Mouse (Mus musculus) MEL (cell line): ENCODE results near the gene Fut2. TPM values are rescaled to one million over a fixed set of nuclear protein-coding genes. Genes with fewer than 3 reads are reported as not detected.

Experiments
- DNase-seq: peaks from one replicate; pipeline ENCODE4 v3.0.0; 2011; ENCODE audit warnings: low read depth, low spot score
- H3K27ac ChIP-seq: 2 replicates; pipeline ENCODE4 v1.5.1; 2012; ENCODE audit warnings: low read depth, mild to moderate bottlenecking, control low read depth, low read length, moderate library complexity; ENCODE audit not compliant: control insufficient read depth
- H3K27me3 ChIP-seq, 2 experiments: fragments of 150-350 bp in 1 of 2; sonication (generic) in 1 of 2; 2 replicates each; pipeline ENCODE4 v1.6.1; 2012; ENCODE audit warnings: low read length in 2 of 2, mild to moderate bottlenecking in 2 of 2, improper control_type of control experiment in 1 of 2, moderate library complexity in 1 of 2; ENCODE audit not compliant: insufficient read depth in 2 of 2, control insufficient read depth in 1 of 2
- H3K36me3 ChIP-seq, 2 experiments: 2 replicates each; pipeline ENCODE4 v1.6.1; 2012 to 2014; ENCODE audit warnings: low read length in 2 of 2, improper control_type of control experiment in 1 of 2, inconsistent platforms in 1 of 2, mild to moderate bottlenecking in 1 of 2; ENCODE audit not compliant: insufficient read depth in 2 of 2, control insufficient read depth in 1 of 2
- H3K4me1 ChIP-seq, 2 experiments: fragments of 150-350 bp in 1 of 2; sonication (generic) in 1 of 2; 2 replicates each; pipeline ENCODE4 v1.6.1; 2012; ENCODE audit warnings: low read length in 2 of 2, improper control_type of control experiment in 1 of 2, mild to moderate bottlenecking in 1 of 2; ENCODE audit not compliant: insufficient read depth in 2 of 2, control insufficient read depth in 1 of 2
- H3K4me3 ChIP-seq, 2 experiments: fragments of 150-350 bp in 1 of 2; sonication (generic) in 1 of 2; 2 replicates each; pipeline ENCODE4 v1.5.1; 2012; ENCODE audit warnings: low read depth in 2 of 2, low read length in 2 of 2, mild to moderate bottlenecking in 2 of 2, moderate library complexity in 2 of 2, control low read depth in 1 of 2, improper control_type of control experiment in 1 of 2; ENCODE audit not compliant: control insufficient read depth in 1 of 2, insufficient read depth in 1 of 2
- H3K79me2 ChIP-seq: 2 replicates; pipeline ENCODE4 v1.6.1; 2012; ENCODE audit warnings: mild to moderate bottlenecking, low read length, moderate library complexity; ENCODE audit not compliant: control insufficient read depth, poor library complexity, insufficient read depth
- H3K9ac ChIP-seq: 2 replicates; pipeline ENCODE4 v1.6.1; 2012; ENCODE audit warnings: low read depth, mild to moderate bottlenecking, control low read depth, low read length, moderate library complexity; ENCODE audit not compliant: control insufficient read depth, poor library complexity, severe bottlenecking
- H3K9me3 ChIP-seq: fragments of 150-350 bp; sonication (generic); replicated peaks from 2 replicates; pipeline ENCODE4 v1.6.1; 2012; ENCODE audit warnings: mild to moderate bottlenecking, low read length, improper control_type of control experiment, moderate library complexity; ENCODE audit not compliant: insufficient read depth
- BHLHE40 ChIP-seq: IDR thresholded peaks from 2 replicates; pipeline ENCODE4 v1.6.1; 2012; ENCODE audit warnings: low read depth, mild to moderate bottlenecking, inconsistent platforms, low read length, improper control_type of control experiment, borderline replicate concordance
- CHD1 ChIP-seq: IDR thresholded peaks from 2 replicates; pipeline ENCODE4 v1.6.1; 2012; ENCODE audit warnings: low read depth, mild to moderate bottlenecking, inconsistent platforms, low read length, improper control_type of control experiment
- ELF1 ChIP-seq: IDR thresholded peaks from 2 replicates; pipeline ENCODE4 v1.6.1; 2014; ENCODE audit warnings: low read depth, mild to moderate bottlenecking, inconsistent platforms, low read length, improper control_type of control experiment, moderate library complexity
- ETS1 ChIP-seq: IDR thresholded peaks from 2 replicates; pipeline ENCODE4 v1.6.1; 2012; ENCODE audit warnings: low read depth, mild to moderate bottlenecking, inconsistent platforms, low read length, improper control_type of control experiment, moderate library complexity
- HCFC1 ChIP-seq: IDR thresholded peaks from 2 replicates; pipeline ENCODE4 v1.6.1; 2012; ENCODE audit warnings: low read depth, mild to moderate bottlenecking, inconsistent platforms, low read length, improper control_type of control experiment, moderate library complexity
- JUND ChIP-seq: IDR thresholded peaks from 2 replicates; pipeline ENCODE4 v1.6.1; 2011; ENCODE audit warnings: low read depth, mild to moderate bottlenecking, improper control_type of control experiment, low read length
- KAT2A ChIP-seq: conservative IDR thresholded peaks from 2 replicates; pipeline ENCODE4 v1.6.1; 2012; ENCODE audit warnings: low read depth, low read length, improper control_type of control experiment, inconsistent platforms
- MAX ChIP-seq: IDR thresholded peaks from 2 replicates; pipeline ENCODE4 v1.6.1; 2011; ENCODE audit warnings: low read length, improper control_type of control experiment
- MXI1 ChIP-seq: IDR thresholded peaks from 2 replicates; pipeline ENCODE4 v1.6.1; 2011; ENCODE audit warnings: mild to moderate bottlenecking, low read depth, low read length, improper control_type of control experiment
- MYB ChIP-seq: IDR thresholded peaks from 2 replicates; pipeline ENCODE4 v1.6.1; 2011; ENCODE audit warnings: mild to moderate bottlenecking, low read depth, low read length, improper control_type of control experiment
- MYC ChIP-seq: IDR thresholded peaks from 2 replicates; pipeline ENCODE4 v1.6.1; 2011; ENCODE audit warnings: low read depth, mild to moderate bottlenecking, low read length, improper control_type of control experiment, moderate library complexity
- NELFE ChIP-seq: IDR thresholded peaks from 2 replicates; pipeline ENCODE4 v1.6.1; 2011; ENCODE audit warnings: low read depth, low read length, improper control_type of control experiment
- NRF1 ChIP-seq: IDR thresholded peaks from 2 replicates; pipeline ENCODE4 v1.6.1; 2014; ENCODE audit warnings: low read depth, mild to moderate bottlenecking, inconsistent platforms, low read length, improper control_type of control experiment, moderate library complexity; ENCODE audit not compliant: poor library complexity, insufficient read depth, severe bottlenecking
- POLR2AphosphoS5 ChIP-seq: IDR thresholded peaks from 2 replicates; pipeline ENCODE4 v1.6.1; 2012; ENCODE audit warnings: low read depth, borderline replicate concordance, mild to moderate bottlenecking, inconsistent platforms, low read length, moderate library complexity, mixed read lengths
- SIN3A ChIP-seq: IDR thresholded peaks from 2 replicates; pipeline ENCODE4 v1.6.1; 2012; ENCODE audit warnings: low read length, improper control_type of control experiment, inconsistent platforms
- SMC3 ChIP-seq: IDR thresholded peaks from 2 replicates; pipeline ENCODE4 v1.6.1; 2011; ENCODE audit warnings: low read depth, low read length, improper control_type of control experiment
- TAL1 ChIP-seq: IDR thresholded peaks from 2 replicates; pipeline ENCODE4 v1.6.1; 2012; ENCODE audit warnings: mild to moderate bottlenecking, inconsistent platforms, low read length, moderate library complexity, mixed read lengths
- UBTF ChIP-seq: IDR thresholded peaks from 2 replicates; pipeline ENCODE4 v1.6.1; 2012; ENCODE audit warnings: low read depth, mild to moderate bottlenecking, inconsistent platforms, low read length, improper control_type of control experiment, moderate library complexity, borderline replicate concordance; ENCODE audit not compliant: insufficient read depth
- USF1 ChIP-seq: IDR thresholded peaks from 2 replicates; pipeline ENCODE4 v1.6.1; 2014; ENCODE audit warnings: low read depth, mild to moderate bottlenecking, inconsistent platforms, low read length, improper control_type of control experiment, moderate library complexity
- ZKSCAN1 ChIP-seq: IDR thresholded peaks from 2 replicates; pipeline ENCODE4 v1.6.1; 2012; ENCODE audit warnings: low read depth, mild to moderate bottlenecking, inconsistent platforms, low read length, improper control_type of control experiment, moderate library complexity
- ZMIZ1 ChIP-seq: IDR thresholded peaks from 2 replicates; pipeline ENCODE4 v1.6.1; 2012; ENCODE audit warnings: low read depth, mild to moderate bottlenecking, inconsistent platforms, low read length, improper control_type of control experiment, moderate library complexity
- ZNF384 ChIP-seq: IDR thresholded peaks from 2 replicates; pipeline ENCODE4 v1.6.1; 2012; ENCODE audit warnings: low read depth, mild to moderate bottlenecking, inconsistent platforms, low read length, improper control_type of control experiment
- polyA plus RNA-seq, 2 experiments: library from polyadenylated mRNA; stranded (reverse) in 1 of 2; unstranded in 1 of 2; fragments of >175 nt in 1 of 2; fragments of >200 nt in 1 of 2; gene quantifications; 2 replicates each; pipeline versions ENCODE4 v1.2.1 to v1.2.4; 2012; ENCODE audit warnings: low replicate concordance in 2 of 2, low read depth in 1 of 2; ENCODE audit not compliant: insufficient read length in 2 of 2, insufficient read depth in 1 of 2, missing spikeins in 1 of 2
- total RNA-seq: library from RNA; depleted of rRNA; stranded (reverse); fragments of 300-350 nt; gene quantifications from 2 replicates; pipeline ENCODE4 v1.2.3, GENCODE M21; 2012

Gene Fut2
- total and polyA plus RNA-seq, 3 experiments, result not detected

DNA sequence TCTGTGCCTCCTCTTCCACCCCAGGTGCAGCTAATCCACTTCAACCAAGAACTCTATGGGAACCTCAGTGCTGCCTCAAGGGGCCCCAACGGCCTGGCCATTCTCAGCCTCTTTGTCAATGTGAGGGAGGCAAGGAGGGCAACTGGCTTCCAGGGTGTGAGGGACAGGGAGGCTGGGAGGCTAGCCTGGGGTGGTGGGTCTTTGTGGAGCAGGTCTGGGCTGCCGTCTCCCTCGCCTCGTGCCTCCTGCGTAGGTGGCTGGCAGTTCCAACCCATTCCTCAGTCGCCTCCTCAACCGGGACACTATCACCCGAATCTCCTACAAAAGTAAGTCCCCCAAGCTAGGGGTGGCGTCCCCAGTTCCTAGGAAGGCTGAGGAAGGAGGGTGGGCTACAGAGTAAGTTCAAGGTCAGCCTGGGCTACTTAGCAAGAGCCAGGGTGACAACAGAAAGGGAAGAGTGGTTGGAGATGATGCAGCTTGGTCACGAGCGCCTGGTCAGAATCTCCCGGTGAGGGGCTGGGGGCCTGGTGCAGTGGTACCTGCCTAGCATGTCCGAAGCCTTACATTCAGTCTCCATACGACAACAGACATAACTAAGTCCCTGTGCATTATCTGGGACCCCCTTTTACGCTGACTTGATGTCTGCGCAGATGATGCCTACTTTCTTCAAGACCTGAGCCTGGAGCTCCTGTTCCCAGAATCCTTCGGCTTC, 36.8 kb upstream of the Fut2 start:
- TF ChIP-seq ZKSCAN1, result no peak
- no peak for TF ChIP-seq MAX
- no peak for TF ChIP-seq USF1
- no peak for TF ChIP-seq ELF1
- TF ChIP-seq MYC, result no peak
- no peak for TF ChIP-seq ZMIZ1
- no peak for TF ChIP-seq NELFE
- TF ChIP-seq HCFC1, result no peak
- no peak for TF ChIP-seq UBTF
- TF ChIP-seq KAT2A, result no peak
- no peak for TF ChIP-seq POLR2AphosphoS5
- TF ChIP-seq MXI1, result no peak
- no peak for TF ChIP-seq CHD1
- no peak for TF ChIP-seq ETS1
- TF ChIP-seq NRF1, result no peak
- TF ChIP-seq MYB, result no peak
- H3K36me3 ChIP-seq, result no peaks in the 10 kb centered on the region
- DNase-seq, result no peak
- peaks cover 7% of the 10 kb centered on the region for H3K79me2 ChIP-seq
- H3K27ac ChIP-seq, result no peak overlapping the region
- H3K27me3 ChIP-seq, result peaks cover 0 to 4% of the 10 kb centered on the region in 2 experiments; a peak in 2 of 4 replicates
- no peak overlapping the region for H3K4me3 ChIP-seq
- H3K9ac ChIP-seq, result no peak overlapping the region
- H3K9me3 ChIP-seq, result no peaks in the 10 kb centered on the region
- peaks cover 0 to 8% of the 10 kb centered on the region in 2 experiments; a peak in 2 of 4 replicates for H3K4me1 ChIP-seq

DNA sequence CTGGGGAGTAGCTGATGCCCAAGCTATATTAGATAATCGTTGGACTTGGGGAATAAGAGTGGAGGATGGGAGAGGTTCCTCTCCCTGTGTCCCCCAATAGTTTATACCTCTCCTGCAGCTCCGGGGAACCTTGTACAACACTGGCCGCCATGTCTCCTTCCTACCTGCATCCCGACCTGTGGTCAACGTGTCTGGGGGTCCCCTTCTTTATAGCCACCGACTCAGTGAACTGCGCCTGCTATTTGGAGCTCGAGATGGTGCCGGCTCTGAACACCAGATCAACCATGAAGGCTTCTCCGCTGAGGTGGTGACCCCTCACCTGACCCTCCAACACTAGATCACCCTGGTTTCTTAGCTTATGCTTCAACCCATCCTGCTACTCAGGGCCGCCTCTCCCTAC, 36.1 kb upstream of the Fut2 start:
- Histone ChIP-seq H3K79me2 (peaks cover 7% of the 10 kb centered on the region), H3K27me3 (peaks cover 0 to 4% of the 10 kb centered on the region in 2 experiments; a peak in 2 of 4 replicates), H3K9me3 (no peaks in the 10 kb centered on the region), H3K4me3 (no peak overlapping the region), H3K4me1 (peaks cover 0 to 6% of the 10 kb centered on the region in 2 experiments; a peak in 2 of 4 replicates), H3K9ac (no peak overlapping the region), H3K27ac (no peak overlapping the region), H3K36me3 (no peaks in the 10 kb centered on the region)
- TF ChIP-seq POLR2AphosphoS5 (no peak), ZNF384 (no peak), TAL1 (no peak), MXI1 (no peak), MAX (no peak), NELFE (no peak), SMC3 (no peak), BHLHE40 (no peak), JUND (no peak), SIN3A (no peak)
- no peak for DNase-seq
